Mouse (Mus musculus): Measurements from ENCODE around the gene Bub1. TPM values are rescaled to one million over a fixed set of nuclear protein-coding genes. Genes with fewer than 3 reads are reported as not detected.

The Bub1 gene
- polyA plus RNA-seq, 2 experiments, result 11.5 to 17.0 TPM

GRCm38 (mm10) chr2:127839425-127839824 lies 7.8 kb upstream of the Bub1 start:
- no peak overlapping the region for H3K27ac ChIP-seq
- H3K9me3 ChIP-seq (ENCODE audit: control insufficient read depth, low read length), result no peaks in the 10 kb centered on the region
- TF ChIP-seq CTCF (IDR thresholded peaks at IDR 0.05; ENCODE audit: low read depth) (no peak), EP300 (IDR thresholded peaks at IDR 0.05; ENCODE audit: low read depth) (no peak)
- ATAC-seq (ENCODE audit: insufficient read depth) (no peak), DNase-seq (ENCODE audit: low read depth in 3 of 3, low spot score in 3 of 3) (no peak)
- no peak overlapping the region for H3K4me3 ChIP-seq (ENCODE audit: insufficient read depth in 1 of 2, low read depth in 2 of 2, low read length in 2 of 2)
- H3K4me1 ChIP-seq (replicated peaks; ENCODE audit: control insufficient read depth in 2 of 2, insufficient read depth in 2 of 2, low read length in 1 of 2), result no peaks in the 10 kb centered on the region
- 23% methylated on average over 11 of the region's 11 CpGs for WGBS (ENCODE audit: insufficient replicate concordance)
- H3K27me3 ChIP-seq (ENCODE audit: control insufficient read depth, insufficient read depth, low read length), result peaks cover 27% of the 10 kb centered on the region
- no peak overlapping the region for H3K9ac ChIP-seq (replicated peaks)
- no peaks in the 10 kb centered on the region for H3K36me3 ChIP-seq (replicated peaks; ENCODE audit: control insufficient read depth, insufficient read depth, low read depth)
- H3K4me2 ChIP-seq (ENCODE audit: low read depth), result no peak overlapping the region

GRCm38 (mm10) chr2:127838576-127838975 lies 6.9 kb upstream of the Bub1 start, which contains the start of gene Acoxl:
TSS of gene Acoxl (plus strand) at chr2:127838876.
- Histone ChIP-seq H3K9me3 (ENCODE audit: control insufficient read depth, low read length) (no peaks in the 10 kb centered on the region), H3K4me3 (ENCODE audit: insufficient read depth in 1 of 2, low read depth in 2 of 2, low read length in 2 of 2) (no peak within 1 kb of the TSS), H3K4me1 (replicated peaks; ENCODE audit: control insufficient read depth in 2 of 2, insufficient read depth in 2 of 2, low read length in 1 of 2) (no peaks in the 10 kb centered on the region), H3K27me3 (ENCODE audit: control insufficient read depth, insufficient read depth, low read length) (peaks cover 27% of the 10 kb centered on the region), H3K4me2 (ENCODE audit: low read depth) (no peak within 1 kb of the TSS), H3K36me3 (replicated peaks; ENCODE audit: control insufficient read depth, insufficient read depth, low read depth) (no peaks in the 10 kb centered on the region), H3K27ac (no peak within 1 kb of the TSS), H3K9ac (replicated peaks) (no peak within 1 kb of the TSS)
- TF ChIP-seq CTCF (IDR thresholded peaks at IDR 0.05; ENCODE audit: low read depth), result no peak
- ATAC-seq (ENCODE audit: insufficient read depth) (no peak), DNase-seq (ENCODE audit: low read depth in 3 of 3, low spot score in 3 of 3) (no peak)
- WGBS (ENCODE audit: insufficient replicate concordance), result 47% methylated on average over 7 of the region's 7 CpGs

- DNase-seq (ENCODE audit: low read depth in 3 of 3, low spot score in 3 of 3) (peak; percentile 50 to 59 (median 56)), ATAC-seq (ENCODE audit: insufficient read depth) (no peak)
- Histone ChIP-seq H3K4me2 (ENCODE audit: low read depth) (peak overlapping the region; percentile 84; the same call in 1 of the 2 replicates), H3K27me3 (ENCODE audit: control insufficient read depth, insufficient read depth, low read length) (peaks cover 2% of the 10 kb centered on the region), H3K9me3 (ENCODE audit: control insufficient read depth, low read length) (no peaks in the 10 kb centered on the region), H3K4me3 (ENCODE audit: insufficient read depth in 1 of 2, low read depth in 2 of 2, low read length in 2 of 2) (no peak overlapping the region), H3K36me3 (replicated peaks; ENCODE audit: control insufficient read depth, insufficient read depth, low read depth) (no peaks in the 10 kb centered on the region; the same call in 1 of the 2 replicates), H3K4me1 (replicated peaks; ENCODE audit: control insufficient read depth in 2 of 2, insufficient read depth in 2 of 2, low read length in 1 of 2) (peaks cover 6 to 8% of the 10 kb centered on the region in 2 experiments), H3K27ac (no peak overlapping the region), H3K9ac (replicated peaks) (no peak overlapping the region)
- 10% methylated on average over 2 of the region's 2 CpGs for WGBS (ENCODE audit: insufficient replicate concordance)
- TF ChIP-seq EP300 (IDR thresholded peaks at IDR 0.05; ENCODE audit: low read depth) (no peak), CTCF (IDR thresholded peaks at IDR 0.05; ENCODE audit: low read depth) (peak; percentile 73)
These were observed 1.1 kb upstream of the Bub1 start for GRCm38 (mm10) chr2:127832833-127833190.

GRCm38 (mm10) chr2:127832103-127832832 lies 603 bp upstream of the Bub1 start:
- TF ChIP-seq CTCF (IDR thresholded peaks at IDR 0.05; ENCODE audit: low read depth) (no peak), EP300 (IDR thresholded peaks at IDR 0.05; ENCODE audit: low read depth) (no peak)
- peaks cover 6 to 8% of the 10 kb centered on the region in 2 experiments for H3K4me1 ChIP-seq (replicated peaks; ENCODE audit: control insufficient read depth in 2 of 2, insufficient read depth in 2 of 2, low read length in 1 of 2)
- ATAC-seq (ENCODE audit: insufficient read depth), result peak; percentile 9; the same call in 1 of the 2 replicates
- H3K27ac ChIP-seq, result no peak overlapping the region
- no peaks in the 10 kb centered on the region for H3K27me3 ChIP-seq (ENCODE audit: control insufficient read depth, insufficient read depth, low read length)
- H3K4me3 ChIP-seq (ENCODE audit: insufficient read depth in 1 of 2, low read depth in 2 of 2, low read length in 2 of 2), result peak overlapping the region; percentile 47 to 95
- no peaks in the 10 kb centered on the region for H3K9me3 ChIP-seq (ENCODE audit: control insufficient read depth, low read length)
- 25% methylated on average over 11 of the region's 11 CpGs for whole genome bisulfite sequencing (ENCODE audit: insufficient replicate concordance)
- DNase-seq (ENCODE audit: low read depth in 3 of 3, low spot score in 3 of 3), result no peak
- H3K36me3 ChIP-seq (replicated peaks; ENCODE audit: control insufficient read depth, insufficient read depth, low read depth), result no peaks in the 10 kb centered on the region; the same call in 1 of the 2 replicates
- peak overlapping the region; percentile 45 for H3K9ac ChIP-seq (replicated peaks)
- peak overlapping the region; percentile 84 for H3K4me2 ChIP-seq (ENCODE audit: low read depth)

GRCm38 (mm10) chr2:127791919-127792603 lies 39.6 kb downstream of the Bub1 start, which contains the start of gene Mtln:
TSS of gene Mtln (minus strand) at chr2:127792488.
- H3K9me3 ChIP-seq (ENCODE audit: control insufficient read depth, low read length), result no peaks in the 10 kb centered on the region
- WGBS (ENCODE audit: insufficient replicate concordance), result 2% methylated on average over 37 of the region's 37 CpGs
- H3K36me3 ChIP-seq (replicated peaks; ENCODE audit: control insufficient read depth, insufficient read depth, low read depth), result no peaks in the 10 kb centered on the region
- peak within 1 kb of the TSS; percentile 42 for H3K27ac ChIP-seq
- no peak for TF ChIP-seq CTCF (IDR thresholded peaks at IDR 0.05; ENCODE audit: low read depth)
- no peak for TF ChIP-seq EP300 (IDR thresholded peaks at IDR 0.05; ENCODE audit: low read depth)
- peaks cover 10 to 20% of the 10 kb centered on the region in 2 experiments for H3K4me1 ChIP-seq (replicated peaks; ENCODE audit: control insufficient read depth in 2 of 2, insufficient read depth in 2 of 2, low read length in 1 of 2)
- H3K4me2 ChIP-seq (ENCODE audit: low read depth), result peak within 1 kb of the TSS; percentile 85
- H3K27me3 ChIP-seq (ENCODE audit: control insufficient read depth, insufficient read depth, low read length), result no peaks in the 10 kb centered on the region
- H3K9ac ChIP-seq (replicated peaks), result peak within 1 kb of the TSS; percentile 77
- ATAC-seq (ENCODE audit: insufficient read depth) (peak; percentile 86), DNase-seq (ENCODE audit: low read depth in 3 of 3, low spot score in 3 of 3) (peak; percentile 77 to 80 (median 78))
- H3K4me3 ChIP-seq (ENCODE audit: insufficient read depth in 1 of 2, low read depth in 2 of 2, low read length in 2 of 2), result peak within 1 kb of the TSS; percentile 69 to 86
